Mouse (Mus musculus) limb, embryonic 14.5 days (tissue): ENCODE results near the gene Gabbr2. TPM values are rescaled to one million over a fixed set of nuclear protein-coding genes. Genes with fewer than 3 reads are reported as not detected.

Source experiments
- ATAC-seq: fragments of 200-750 bp; cut with Nextera tagmentation; 2 replicates; pipeline ENCODE4 v1.8.0; 2017; ENCODE audit warnings: low read depth, moderate number of reproducible peaks, moderate TSS enrichment; ENCODE audit not compliant: low FRiP score
- DNase-seq: peaks from one replicate; pipeline ENCODE4 v3.0.0-alpha.2; 2015; ENCODE audit warnings: low spot score
- H3K27ac ChIP-seq: fragments of 300-500 bp; sonication (generic); replicated peaks from 2 replicates; pipeline ENCODE4 v1.5.1; 2014; ENCODE audit warnings: low read depth, mild to moderate bottlenecking, low read length, moderate library complexity, mixed read lengths
- H3K27me3 ChIP-seq: fragments of 300-500 bp; sonication (generic); 2 replicates; pipeline ENCODE4 v1.6.1; 2014; ENCODE audit warnings: low read length, mixed read lengths; ENCODE audit not compliant: control insufficient read depth, insufficient read depth
- H3K36me3 ChIP-seq: fragments of 300-500 bp; sonication (generic); 2 replicates; pipeline ENCODE4 v1.6.1; 2014; ENCODE audit warnings: mild to moderate bottlenecking, low read length, moderate library complexity, mixed read lengths; ENCODE audit not compliant: control insufficient read depth, insufficient read depth
- H3K4me1 ChIP-seq: fragments of 300-500 bp; sonication (generic); 2 replicates; pipeline ENCODE4 v1.6.1; 2014; ENCODE audit warnings: antibody characterized with exemption, low read length, mixed read lengths; ENCODE audit not compliant: control insufficient read depth, insufficient read depth
- H3K4me2 ChIP-seq: fragments of 300-500 bp; sonication (generic); replicated peaks from 2 replicates; pipeline ENCODE4 v1.6.1; 2014; ENCODE audit warnings: low read depth, mild to moderate bottlenecking, low read length, moderate library complexity; ENCODE audit not compliant: severe bottlenecking
- H3K4me3 ChIP-seq: fragments of 300-500 bp; sonication (generic); replicated peaks from 2 replicates; pipeline ENCODE4 v1.5.1; 2014; ENCODE audit warnings: low read length
- H3K9ac ChIP-seq: fragments of 300-500 bp; sonication (generic); 2 replicates; pipeline ENCODE4 v1.6.1; 2014; ENCODE audit warnings: mild to moderate bottlenecking, low read depth, low read length, moderate library complexity; ENCODE audit not compliant: severe bottlenecking
- H3K9me3 ChIP-seq: fragments of 300-500 bp; sonication (generic); 2 replicates; pipeline ENCODE4 v1.6.1; 2016; ENCODE audit warnings: low read length; ENCODE audit not compliant: control insufficient read depth
- POLR2A ChIP-seq: fragments of 200-500 bp; IDR thresholded peaks from 2 replicates; pipeline ENCODE4 v1.8.0; 2012; ENCODE audit warnings: inconsistent platforms, mild to moderate bottlenecking, moderate library complexity, borderline replicate concordance; ENCODE audit not compliant: insufficient read depth, insufficient read length; ENCODE audit errors: extremely low read depth
- WGBS: fragments of 180-500 bp; shearing (Covaris S2); extraction: QIAGEN DNeasy Blood & Tissue Kit; methylation state at CpG from one replicate; pipeline ENCODE4 v1.1.7; 2014; 5-methylcytosine and 5-hydroxymethylcytosine counted together
- polyA plus RNA-seq, 2 experiments: library from polyadenylated mRNA; depleted of rRNA in 1 of 2; stranded (reverse) in 1 of 2; unstranded in 1 of 2; fragments of >200 nt; fragmentation: Nextera tagmentation in 1 of 2; extraction: Ambion mirVana in 1 of 2; gene quantifications; 2 replicates each; pipeline versions ENCODE4 v1.2.1 to v1.2.3; 2012 to 2014

Gabbr2 gene
- polyA plus RNA-seq, 2 experiments: 0.15 to 0.30 TPM

- H3K4me1 ChIP-seq: no peaks in the 10 kb centered on the region
- no peak overlapping the region for H3K4me3 ChIP-seq
- DNase-seq: no peak
- no peak for TF ChIP-seq POLR2A
- H3K9ac ChIP-seq: no peak overlapping the region
- H3K4me2 ChIP-seq: no peak overlapping the region
- H3K9me3 ChIP-seq: no peaks in the 10 kb centered on the region
- no peak for ATAC-seq
- no peaks in the 10 kb centered on the region for H3K36me3 ChIP-seq
- H3K27ac ChIP-seq: no peak overlapping the region
- WGBS: 41% methylated on average over 12 of the region's 12 CpGs
- H3K27me3 ChIP-seq: no peaks in the 10 kb centered on the region
Measured at GRCm38 (mm10) chr4:46832834-46833544, 158.7 kb downstream of the Gabbr2 start.

GRCm38 (mm10) chr4:46829656-46830055, 162.0 kb downstream of the Gabbr2 start:
- no peak for TF ChIP-seq POLR2A
- no peak overlapping the region for H3K27ac ChIP-seq
- H3K36me3 ChIP-seq: no peaks in the 10 kb centered on the region
- WGBS: 53% methylated on average over 2 of the region's 2 CpGs
- no peak for DNase-seq
- H3K27me3 ChIP-seq: no peaks in the 10 kb centered on the region
- no peak overlapping the region for H3K4me3 ChIP-seq
- no peaks in the 10 kb centered on the region for H3K9me3 ChIP-seq
- no peak overlapping the region for H3K4me2 ChIP-seq
- no peak for ATAC-seq
- peaks cover 3% of the 10 kb centered on the region; the same call in 1 of the 2 replicates for H3K4me1 ChIP-seq
- H3K9ac ChIP-seq: no peak overlapping the region

GRCm38 (mm10) chr4:46828141-46828571, 163.5 kb downstream of the Gabbr2 start:
- no peak overlapping the region for H3K4me3 ChIP-seq
- H3K36me3 ChIP-seq: no peaks in the 10 kb centered on the region
- DNase-seq: no peak
- no peak overlapping the region for H3K27ac ChIP-seq
- no peak overlapping the region for H3K9ac ChIP-seq
- no peaks in the 10 kb centered on the region for H3K27me3 ChIP-seq
- H3K9me3 ChIP-seq: no peaks in the 10 kb centered on the region
- ATAC-seq: no peak
- TF ChIP-seq POLR2A: no peak
- H3K4me1 ChIP-seq: peaks cover 3% of the 10 kb centered on the region; the same call in 1 of the 2 replicates
- no peak overlapping the region for H3K4me2 ChIP-seq
- WGBS: 75% methylated on average over 5 of the region's 5 CpGs

GRCm38 (mm10) chr4:46827471-46827870, 164.2 kb downstream of the Gabbr2 start:
- Histone ChIP-seq H3K27ac (no peak overlapping the region), H3K9ac (no peak overlapping the region)

GRCm38 (mm10) chr4:46825846-46826529, 165.7 kb downstream of the Gabbr2 start:
- DNase-seq: no peak
- Histone ChIP-seq H3K27ac (no peak overlapping the region), H3K9me3 (no peaks in the 10 kb centered on the region), H3K9ac (no peak overlapping the region), H3K36me3 (no peaks in the 10 kb centered on the region), H3K27me3 (no peaks in the 10 kb centered on the region), H3K4me2 (no peak overlapping the region), H3K4me3 (no peak overlapping the region), H3K4me1 (peaks cover 3% of the 10 kb centered on the region; the same call in 1 of the 2 replicates)
- TF ChIP-seq POLR2A: no peak
- WGBS: 77% methylated on average over 10 of the region's 10 CpGs
- 0 out of 2 replicates have a peak, but pooled peaks have one; percentile 19 for ATAC-seq

More at GRCm38 (mm10) chr4:46827471-46827870, 164.2 kb downstream of the Gabbr2 start:
- Histone ChIP-seq H3K27me3 (no peaks in the 10 kb centered on the region), H3K36me3 (no peaks in the 10 kb centered on the region), H3K4me2 (no peak overlapping the region), H3K4me3 (no peak overlapping the region), H3K4me1 (peaks cover 3% of the 10 kb centered on the region; the same call in 1 of the 2 replicates), H3K9me3 (no peaks in the 10 kb centered on the region)
- no peak for DNase-seq
- no peak for TF ChIP-seq POLR2A
- no peak for ATAC-seq
- WGBS: 38% methylated on average over 9 of the region's 9 CpGs
